Mouse (Mus musculus): ENCODE data around the gene Zdhhc5. TPM values are rescaled to one million over a fixed set of nuclear protein-coding genes. Genes with fewer than 3 reads are reported as not detected.

The Zdhhc5 gene
- 10 to 100 TPM; 50.2 to 64.0 TPM for polyA plus RNA-seq (2017; shearing (Covaris generic))

GRCm38 (mm10) chr2:84714811-84715561, at the start of gene Zdhhc5:
TSS of gene Zdhhc5 (minus strand) at chr2:84715180.

DNA sequence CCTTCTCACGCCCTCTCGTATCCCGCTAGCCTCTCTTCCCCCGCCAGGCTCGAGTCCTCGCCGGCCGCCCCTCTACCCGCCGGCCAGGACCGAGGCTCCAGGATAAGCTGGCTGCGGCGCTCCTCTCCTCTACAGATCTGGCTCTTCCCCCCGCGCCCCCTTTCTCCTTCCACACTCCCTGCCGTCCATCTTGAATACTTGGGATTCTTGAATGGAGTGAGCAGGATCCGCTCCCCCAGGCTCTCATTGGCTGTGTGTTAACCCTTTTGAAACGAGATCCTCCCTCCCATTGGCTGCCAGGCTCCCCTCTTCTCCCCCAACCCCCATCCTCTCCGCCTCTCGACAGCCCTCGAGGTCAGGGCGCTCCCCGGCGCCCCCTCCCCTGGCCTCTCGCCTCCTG, 28.6 kb upstream of the Zdhhc5 start, which contains the start of gene Gm19426:
Gene Gm19426, minus strand, starts transcription at position 95 of the 400 bp plus-strand sequence.

DNA sequence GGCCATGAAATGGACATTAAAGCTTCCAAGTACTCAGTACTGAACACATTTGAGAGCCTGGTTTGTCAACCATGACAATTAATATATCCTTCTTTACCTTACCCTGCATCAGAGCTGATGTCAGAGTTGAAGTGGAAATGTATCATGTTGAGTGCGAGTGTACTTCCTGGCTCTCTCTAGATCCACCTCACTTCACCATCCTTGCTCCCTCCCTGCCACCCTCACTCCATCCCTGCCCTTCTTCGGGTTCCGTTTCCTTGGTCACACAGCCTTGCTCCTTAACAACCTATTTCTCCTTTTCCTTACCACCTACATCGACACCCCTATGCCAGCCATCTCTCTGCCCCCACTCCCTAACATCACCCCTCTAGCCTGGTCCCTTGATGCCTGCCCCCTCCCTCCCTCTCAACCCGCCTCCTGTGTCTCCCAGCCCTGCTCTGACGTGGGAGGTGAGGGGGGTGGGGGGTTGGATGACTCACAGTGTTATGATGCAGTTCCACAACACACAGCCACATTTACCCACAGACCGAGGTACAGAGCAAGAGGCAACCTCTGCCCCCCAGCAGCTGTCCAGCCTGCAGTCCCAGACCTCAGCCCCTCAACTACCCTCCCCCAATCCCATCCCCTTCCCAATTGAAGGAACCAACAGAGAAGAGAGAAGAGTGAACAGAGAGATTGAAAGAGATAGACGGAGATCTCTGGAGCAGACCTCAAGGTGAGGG, 18.8 kb upstream of the Zdhhc5 start, which contains the start of gene Ypel4:
Gene Ypel4, plus strand, starts transcription at position 480 of the 722 bp plus-strand sequence.

DNA sequence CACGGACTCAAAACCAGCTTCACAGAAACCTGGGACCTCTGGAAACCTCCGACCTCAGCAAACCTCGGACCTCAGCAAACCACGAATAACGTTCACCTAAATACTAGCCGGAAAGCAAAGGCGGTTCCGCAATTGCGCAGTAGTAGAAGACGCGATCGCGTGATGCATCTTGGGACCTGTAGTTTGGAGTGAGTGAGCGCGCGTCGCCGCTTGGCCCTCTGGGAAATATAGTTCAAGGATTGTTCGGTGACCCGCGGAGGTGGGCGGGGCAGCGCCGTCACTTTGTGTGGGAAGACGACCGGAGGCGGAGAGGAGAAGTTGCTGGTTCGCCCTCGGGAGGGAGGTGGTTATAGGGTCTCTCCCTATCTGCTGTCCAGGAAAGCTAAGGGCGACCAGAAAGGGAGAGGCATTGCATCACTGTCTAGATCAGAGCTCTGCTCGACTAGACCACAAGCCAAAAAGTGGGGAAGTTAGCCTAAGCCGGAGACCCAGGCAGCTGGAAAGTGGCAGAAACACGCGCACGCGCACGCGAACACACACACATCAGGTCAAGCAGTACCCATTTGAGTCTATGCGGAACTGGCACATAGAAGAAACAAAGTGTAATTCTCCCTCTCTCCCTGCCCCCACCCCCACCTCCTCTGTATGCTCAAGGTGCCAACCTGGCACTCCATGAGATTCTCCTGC, 12.3 kb upstream of the Zdhhc5 start, which contains the start of gene Clp1:
Gene Clp1, minus strand, starts transcription at position 179 of the 687 bp plus-strand sequence.

GRCm38 (mm10) chr2:84679016-84679415, 36.0 kb downstream of the Zdhhc5 start, which contains the start of gene Tmx2:
TSS of gene Tmx2 (minus strand) at chr2:84679140.

GRCm38 (mm10) chr2:84677968-84678880, 36.8 kb downstream of the Zdhhc5 start, which contains the start of the genes Gm28635 and Med19:
TSS of gene Gm28635 (minus strand) at chr2:84678041.
TSS of gene Med19 (plus strand) at chr2:84678402.

DNA sequence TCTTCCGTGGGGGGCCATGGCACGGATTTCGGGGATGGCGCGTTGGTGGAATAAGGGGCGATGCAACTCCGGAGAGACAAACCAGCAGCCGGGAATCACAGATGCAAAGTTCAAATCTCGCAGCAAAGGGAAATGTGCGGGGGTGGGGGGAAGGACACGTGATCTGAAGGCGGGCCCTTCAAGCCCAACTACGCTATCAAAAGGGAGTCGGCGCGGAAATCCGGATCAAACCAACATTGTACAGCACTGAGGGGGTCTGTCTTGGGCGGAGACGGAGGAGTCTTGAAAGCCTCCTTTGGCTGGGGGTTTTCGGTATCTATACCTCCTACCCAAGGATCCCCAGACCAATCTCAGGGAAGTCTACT, 44.4 kb downstream of the Zdhhc5 start, which contains the start of gene Selenoh:
Gene Selenoh, minus strand, starts transcription at position 202 of the 365 bp plus-strand sequence.

DNA sequence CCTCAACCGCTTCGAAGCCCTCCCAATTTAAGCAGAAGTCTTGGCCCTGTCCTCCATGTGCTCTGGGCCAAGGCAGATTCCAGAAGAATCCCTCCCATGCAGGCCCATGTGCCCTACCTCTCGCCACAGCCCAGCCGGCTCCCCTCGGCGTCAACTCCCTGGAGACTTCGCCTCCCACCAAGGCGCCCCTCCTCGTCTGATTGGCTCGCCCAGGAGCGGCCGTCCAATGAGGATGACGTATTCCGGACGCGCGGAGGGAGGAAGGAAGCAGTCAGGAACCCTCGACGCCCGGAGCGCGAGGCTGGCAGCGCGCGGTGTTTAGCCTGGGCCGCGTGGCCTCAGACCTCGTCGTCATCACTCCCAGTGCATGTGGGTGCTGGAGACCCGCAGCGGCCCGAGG, 56.2 kb downstream of the Zdhhc5 start, which contains the start of gene Btbd18:
Gene Btbd18, plus strand, starts transcription at position 274 of the 400 bp plus-strand sequence.

DNA sequence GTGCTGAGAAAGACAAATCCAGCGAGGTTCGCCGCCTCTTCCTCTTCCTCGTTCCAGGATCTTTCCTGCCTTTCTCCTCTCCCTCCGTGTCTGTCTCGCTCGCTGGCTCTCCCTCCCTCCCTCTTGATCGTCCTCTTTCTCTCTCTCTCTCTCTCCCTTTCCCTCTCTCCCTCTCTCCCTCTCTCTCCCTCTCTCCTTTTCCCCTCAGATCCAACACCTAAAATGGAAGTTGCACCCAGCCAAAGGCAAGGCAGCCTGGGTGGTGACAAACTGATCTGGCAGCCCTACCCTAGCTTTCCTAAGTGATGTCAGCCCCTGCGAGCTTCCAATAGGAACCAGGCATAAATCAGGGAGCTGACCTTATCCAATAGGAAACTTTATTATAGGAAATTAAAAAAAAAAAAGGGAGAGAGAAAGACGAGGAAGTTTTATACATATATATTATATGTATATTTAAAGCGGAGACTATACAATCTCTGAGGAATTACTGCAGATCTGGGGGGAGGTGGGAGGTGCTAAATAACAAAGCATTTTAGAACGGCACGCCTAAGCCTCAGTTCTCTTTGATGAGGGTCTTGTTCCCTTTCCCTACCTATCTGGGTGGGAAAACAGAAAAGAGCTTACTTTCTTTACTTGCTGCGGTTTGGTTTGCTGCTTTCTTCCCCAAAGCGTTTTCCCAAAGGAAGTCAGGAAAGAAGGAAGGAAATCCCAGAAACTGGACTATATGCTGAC, 64.3 kb downstream of the Zdhhc5 start, which contains the start of gene Ctnnd1:
Gene Ctnnd1, minus strand, starts transcription at position 302 of the 732 bp plus-strand sequence.

Other genes with a start within 250 kb of the Zdhhc5 start
- gene Tfpi, start 238.4 kb downstream of the Zdhhc5 start, polyA plus RNA-seq (2017; shearing (Covaris generic)), result 10 to 100 TPM in 1 of 2 experiments, 1 to 10 TPM in 1; 3.5 to 11.9 TPM
- gene Ctnnd1, start 64.4 kb downstream of the Zdhhc5 start, polyA plus RNA-seq (2017; shearing (Covaris generic)), result 1 to 10 TPM in 1 of 2 experiments, not detected in 1; 1.3 TPM
- gene Btbd18, start 56.1 kb downstream of the Zdhhc5 start, polyA plus RNA-seq (2017; shearing (Covaris generic)), result 1 to 10 TPM in 1 of 2 experiments, under 1 TPM in 1; 0.23 to 2.7 TPM
- gene Selenoh, start 44.4 kb downstream of the Zdhhc5 start, polyA plus RNA-seq (2017; shearing (Covaris generic)), result 10 to 100 TPM; 75.6 to 81.6 TPM
- gene Gm28635, start 37.1 kb downstream of the Zdhhc5 start, polyA plus RNA-seq (2017; shearing (Covaris generic)), result not detected
- gene Med19, start 36.8 kb downstream of the Zdhhc5 start, polyA plus RNA-seq (2017; shearing (Covaris generic)), result 10 to 100 TPM; 38.9 to 41.3 TPM
- 100 to 1,000 TPM in 1 of 2 experiments, 10 to 100 TPM in 1; 98.7 to 114 TPM for gene Tmx2, start 36.0 kb downstream of the Zdhhc5 start, polyA plus RNA-seq (2017; shearing (Covaris generic))
- gene Clp1, start 12.2 kb upstream of the Zdhhc5 start, polyA plus RNA-seq (2017; shearing (Covaris generic)), result 10 to 100 TPM; 52.6 to 66.0 TPM
- 1 to 10 TPM in 1 of 2 experiments, under 1 TPM in 1; 0.70 to 3.7 TPM for gene Ypel4, start 18.9 kb upstream of the Zdhhc5 start, polyA plus RNA-seq (2017; shearing (Covaris generic))
- gene Gm19426, start 28.5 kb upstream of the Zdhhc5 start, polyA plus RNA-seq (2017; shearing (Covaris generic)), result not detected
- 1 to 10 TPM in 1 of 2 experiments, not detected in 1; 1.2 TPM for gene Serping1, start 60.3 kb upstream of the Zdhhc5 start, polyA plus RNA-seq (2017; shearing (Covaris generic))
- gene Ube2l6, start 83.6 kb upstream of the Zdhhc5 start, polyA plus RNA-seq (2017; shearing (Covaris generic)), result 10 to 100 TPM; 24.6 to 55.7 TPM
- under 1 TPM in 1 of 2 experiments, not detected in 1; 0.37 TPM for gene Smtnl1, start 107.5 kb upstream of the Zdhhc5 start, polyA plus RNA-seq (2017; shearing (Covaris generic))
- gene Timm10, start 111.8 kb upstream of the Zdhhc5 start, polyA plus RNA-seq (2017; shearing (Covaris generic)), result 10 to 100 TPM; 28.3 to 30.9 TPM
- 1 to 10 TPM; 1.3 to 3.9 TPM for gene Slc43a1, start 123.7 kb upstream of the Zdhhc5 start, polyA plus RNA-seq (2017; shearing (Covaris generic))
- gene Rtn4rl2, start 171.5 kb upstream of the Zdhhc5 start, polyA plus RNA-seq (2017; shearing (Covaris generic)), result not detected
- gene Slc43a3, start 221.4 kb upstream of the Zdhhc5 start, polyA plus RNA-seq (2017; shearing (Covaris generic)), result 1 to 10 TPM; 4.8 to 9.5 TPM

All from inflammation-experienced regulatory T-cells (primary cell).